Mouse (Mus musculus): ENCODE data around the gene Scp2. TPM values are rescaled to one million over a fixed set of nuclear protein-coding genes. Genes with fewer than 3 reads are reported as not detected.

Scp2 gene
- polyA plus RNA-seq, 1 experiment from 2014 or later, result 209 TPM

Small RNA genes within 50 kb of the gene (microRNA-seq; reads per million reads assigned to microRNA genes)
- gene Mir6397, result not detected

Other genes with a start within 250 kb of the Scp2 start
- 33.0 and 49.5 TPM in 2 replicates for gene Cpt2, start 221.4 kb downstream of the Scp2 start, polyA plus RNA-seq (2014; fragmentation: Nextera tagmentation; extraction: Ambion mirVana)
- gene Slc1a7, start 176.7 kb downstream of the Scp2 start, polyA plus RNA-seq (2014; fragmentation: Nextera tagmentation; extraction: Ambion mirVana), result not detected in 2 replicates
- 0.46 and 1.0 TPM in 2 replicates for gene Podn, start 48.6 kb downstream of the Scp2 start, polyA plus RNA-seq (2014; fragmentation: Nextera tagmentation; extraction: Ambion mirVana)
- gene Echdc2, start 20.4 kb upstream of the Scp2 start, polyA plus RNA-seq (2014; fragmentation: Nextera tagmentation; extraction: Ambion mirVana), result 37.7 and 43.9 TPM in 2 replicates
- 0.37 and 0.61 TPM in 2 replicates for gene Zyg11a, start 73.0 kb upstream of the Scp2 start, polyA plus RNA-seq (2014; fragmentation: Nextera tagmentation; extraction: Ambion mirVana)
- 9.4 and 17.2 TPM in 2 replicates for gene Zyg11b, start 156.1 kb upstream of the Scp2 start, polyA plus RNA-seq (2014; fragmentation: Nextera tagmentation; extraction: Ambion mirVana)
- 58.1 and 67.7 TPM in 2 replicates for gene Coa7, start 183.1 kb upstream of the Scp2 start, polyA plus RNA-seq (2014; fragmentation: Nextera tagmentation; extraction: Ambion mirVana)
- 0.92 and 0.96 TPM in 2 replicates for gene Shisal2a, start 238.4 kb upstream of the Scp2 start, polyA plus RNA-seq (2014; fragmentation: Nextera tagmentation; extraction: Ambion mirVana)